Mouse (Mus musculus) right cerebral cortex, adult 18-20 months (tissue): ENCODE measurements at regions not wholly inside any gene's neighbourhood (a gene's known extent, or its start where the extent isn't known, plus 50 kb on each side); places are given as distances from the start of the nearest gene placed in this dataset.

Experiments
- DNase-seq: peaks from one replicate; pipeline ENCODE4 v3.0.0; 2022; ENCODE audit warnings: mixed read lengths

DNA sequence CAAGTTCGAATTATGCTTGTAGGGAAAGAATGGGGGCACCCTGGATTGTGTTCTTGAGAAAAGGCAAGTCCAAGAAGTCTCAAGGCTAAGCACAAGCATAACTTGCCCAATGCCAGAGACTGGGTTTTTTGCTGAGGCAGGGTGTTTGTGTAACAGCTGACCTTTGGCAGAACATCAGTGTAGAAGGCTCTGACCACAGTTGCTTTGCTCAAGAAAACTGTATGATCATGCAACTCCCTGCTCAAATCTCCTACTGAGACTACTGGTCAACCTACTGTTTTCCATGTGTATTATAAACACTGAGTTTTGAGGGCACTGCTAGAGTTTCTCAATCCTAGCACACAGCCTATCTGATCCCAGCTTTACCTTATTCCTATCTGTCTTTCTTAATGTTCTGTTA is 61.4 kb upstream of the Itga4 start:
- no peak for DNase-seq

DNA sequence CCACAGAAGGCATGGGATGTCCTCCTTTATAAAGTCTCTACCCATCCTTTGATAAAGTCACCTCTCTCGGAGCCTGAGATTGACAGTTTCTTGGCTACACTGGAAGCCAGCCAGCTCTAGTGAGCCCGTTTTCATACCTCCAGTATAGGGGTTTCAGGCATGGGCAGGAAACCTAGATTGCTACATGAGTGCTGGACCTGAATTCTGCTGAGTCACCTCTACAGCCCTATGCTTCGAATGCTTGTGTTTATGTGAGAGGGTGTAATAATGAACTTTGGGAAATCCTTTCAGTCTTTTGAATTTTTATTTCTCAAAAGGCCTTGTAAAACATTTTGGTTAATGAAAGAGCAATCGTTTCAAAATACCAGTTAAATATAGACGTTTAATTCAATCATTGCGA is 53.5 kb upstream of the Itga4 start:
- DNase-seq, result no peak
